Mouse (Mus musculus) heart, embryonic 14.5 days (tissue): ENCODE measurements at regions not wholly inside any gene's neighbourhood (a gene's known extent, or its start where the extent isn't known, plus 50 kb on each side); places are given as distances from the start of the nearest gene placed in this dataset.

Experiments
- ATAC-seq: fragments of 200-750 bp; cut with Nextera tagmentation; 2 replicates; pipeline ENCODE4 v1.8.0; 2017; ENCODE audit warnings: low read depth, moderate TSS enrichment; ENCODE audit not compliant: insufficient number of reproducible peaks, insufficient read depth, low FRiP score
- H3K27ac ChIP-seq, 2 experiments: fragments of 200-500 bp in 1 of 2; fragments of 300-500 bp in 1 of 2; sonication (generic) in 1 of 2; replicated peaks in 1 of 2; 2 replicates each; pipeline ENCODE4 v1.5.1; 2012 to 2014; ENCODE audit warnings: low read depth in 2 of 2, low read length in 2 of 2, control low read depth in 1 of 2, mild to moderate bottlenecking in 1 of 2, mixed read lengths in 1 of 2; ENCODE audit not compliant: control insufficient read depth in 1 of 2, insufficient read depth in 1 of 2
- H3K27me3 ChIP-seq: fragments of 300-500 bp; sonication (generic); 2 replicates; pipeline ENCODE4 v1.6.1; 2014; ENCODE audit warnings: mild to moderate bottlenecking, low read length, control low read depth; ENCODE audit not compliant: control insufficient read depth, insufficient read depth
- H3K36me3 ChIP-seq: fragments of 300-500 bp; sonication (generic); 2 replicates; pipeline ENCODE4 v1.6.1; 2014; ENCODE audit warnings: mild to moderate bottlenecking, control low read depth, low read length, mixed read lengths; ENCODE audit not compliant: control insufficient read depth, insufficient read depth
- H3K4me1 ChIP-seq, 2 experiments: fragments of 200-500 bp in 1 of 2; fragments of 300-500 bp in 1 of 2; sonication (generic) in 1 of 2; 2 replicates each; pipeline ENCODE4 v1.6.1; 2012 to 2014; ENCODE audit warnings: low read length in 2 of 2, control low read depth in 1 of 2, mixed read lengths in 1 of 2; ENCODE audit not compliant: control insufficient read depth in 2 of 2, insufficient read depth in 2 of 2
- H3K4me2 ChIP-seq: fragments of 300-500 bp; sonication (generic); 2 replicates; pipeline ENCODE4 v1.6.1; 2014; ENCODE audit warnings: mild to moderate bottlenecking, low read length
- H3K4me3 ChIP-seq, 2 experiments: fragments of 200-500 bp in 1 of 2; fragments of 300-500 bp in 1 of 2; sonication (generic) in 1 of 2; 2 replicates each; pipeline ENCODE4 v1.5.1; 2012 to 2014; ENCODE audit warnings: low read length in 2 of 2, mild to moderate bottlenecking in 2 of 2, control low read depth in 1 of 2, low read depth in 1 of 2, moderate library complexity in 1 of 2; ENCODE audit not compliant: control insufficient read depth in 1 of 2, insufficient read depth in 1 of 2
- H3K9ac ChIP-seq: fragments of 300-500 bp; sonication (generic); 2 replicates; pipeline ENCODE4 v1.6.1; 2014; ENCODE audit warnings: mild to moderate bottlenecking, low read length
- H3K9me3 ChIP-seq: fragments of 300-500 bp; sonication (generic); 2 replicates; pipeline ENCODE4 v1.6.1; 2016; ENCODE audit warnings: low read length, control low read depth; ENCODE audit not compliant: control insufficient read depth
- WGBS: fragments of 180-500 bp; shearing (Covaris S2); extraction: QIAGEN DNeasy Blood & Tissue Kit; methylation state at CpG from one replicate; pipeline ENCODE4 v1.1.7; 2014; 5-methylcytosine and 5-hydroxymethylcytosine counted together

GRCm38 (mm10) chr4:135034406-135034805 is 86.0 kb upstream of the Runx3 start:
- H3K4me1 ChIP-seq, result peaks cover 3 to 11% of the 10 kb centered on the region in 2 experiments; a peak in 1 of 4 replicates
- no peak overlapping the region for H3K4me2 ChIP-seq
- ATAC-seq, result no peak
- no peak overlapping the region for H3K27ac ChIP-seq
- no peak overlapping the region for H3K9ac ChIP-seq
- WGBS, result 38% methylated on average over 7 of the region's 7 CpGs
- H3K27me3 ChIP-seq, result no peaks in the 10 kb centered on the region
- no peak overlapping the region for H3K4me3 ChIP-seq
- H3K9me3 ChIP-seq, result no peaks in the 10 kb centered on the region
- H3K36me3 ChIP-seq, result no peaks in the 10 kb centered on the region

- peaks cover 3 to 6% of the 10 kb centered on the region in 2 experiments; a peak in 1 of 4 replicates for H3K4me1 ChIP-seq
- H3K9ac ChIP-seq, result no peak overlapping the region
- no peak overlapping the region for H3K4me2 ChIP-seq
- H3K9me3 ChIP-seq, result no peaks in the 10 kb centered on the region
- H3K27ac ChIP-seq, result no peak overlapping the region
- no peaks in the 10 kb centered on the region for H3K36me3 ChIP-seq
- no peaks in the 10 kb centered on the region; the same call in 1 of the 2 replicates for H3K27me3 ChIP-seq
- no peak overlapping the region for H3K4me3 ChIP-seq
- ATAC-seq, result no peak
- WGBS, result 88% methylated on average over 3 of the region's 3 CpGs
These were observed 83.7 kb upstream of the Runx3 start for GRCm38 (mm10) chr4:135036764-135037163.

- Histone ChIP-seq H3K27me3 (peaks cover 3% of the 10 kb centered on the region; the same call in 1 of the 2 replicates), H3K4me3 (no peak overlapping the region), H3K9me3 (no peaks in the 10 kb centered on the region), H3K9ac (no peak overlapping the region), H3K27ac (no peak overlapping the region), H3K4me1 (no peaks in the 10 kb centered on the region), H3K4me2 (no peak overlapping the region), H3K36me3 (no peaks in the 10 kb centered on the region)
- ATAC-seq, result no peak
- WGBS, result 69% methylated on average over 2 of the region's 2 CpGs
These were observed 81.2 kb upstream of the Runx3 start for GRCm38 (mm10) chr4:135039234-135039633.

- H3K36me3 ChIP-seq, result no peaks in the 10 kb centered on the region
- no peak overlapping the region for H3K4me2 ChIP-seq
- H3K27ac ChIP-seq, result no peak overlapping the region
- 41% methylated on average over 8 of the region's 8 CpGs for WGBS
- H3K27me3 ChIP-seq, result peaks cover 3% of the 10 kb centered on the region; the same call in 1 of the 2 replicates
- H3K4me1 ChIP-seq, result peaks cover 0 to 4% of the 10 kb centered on the region in 2 experiments; a peak in 3 of 4 replicates
- H3K9me3 ChIP-seq, result no peaks in the 10 kb centered on the region
- no peak overlapping the region for H3K9ac ChIP-seq
- no peak for ATAC-seq
- H3K4me3 ChIP-seq, result no peak overlapping the region
These were observed 78.5 kb upstream of the Runx3 start for GRCm38 (mm10) chr4:135041921-135042320.

- Histone ChIP-seq H3K36me3 (no peaks in the 10 kb centered on the region), H3K9ac (no peak overlapping the region), H3K27ac (no peak overlapping the region), H3K9me3 (no peaks in the 10 kb centered on the region), H3K4me3 (no peak overlapping the region), H3K4me2 (no peak overlapping the region), H3K27me3 (peaks cover 3% of the 10 kb centered on the region; the same call in 1 of the 2 replicates), H3K4me1 (peaks cover 0 to 7% of the 10 kb centered on the region in 2 experiments; a peak in 3 of 4 replicates)
- no peak for ATAC-seq
- 94% methylated on average over 1 of the region's 1 CpGs for WGBS
These were observed 78.0 kb upstream of the Runx3 start for GRCm38 (mm10) chr4:135042501-135042900.

GRCm38 (mm10) chr4:135045054-135045453 is 75.4 kb upstream of the Runx3 start:
- Histone ChIP-seq H3K9me3 (no peaks in the 10 kb centered on the region), H3K27ac (no peak overlapping the region), H3K27me3 (peaks cover 3% of the 10 kb centered on the region; the same call in 1 of the 2 replicates), H3K36me3 (no peaks in the 10 kb centered on the region), H3K4me3 (no peak overlapping the region), H3K4me1 (peaks cover 0 to 7% of the 10 kb centered on the region in 2 experiments; a peak in 3 of 4 replicates), H3K9ac (no peak overlapping the region), H3K4me2 (0 out of 2 replicates have a peak overlapping the region, but pooled peaks have one; percentile 5)
- 39% methylated on average over 16 of the region's 16 CpGs for WGBS
- no peak for ATAC-seq

- WGBS, result 75% methylated on average over 7 of the region's 7 CpGs
- H3K27ac ChIP-seq, result no peak overlapping the region
- no peak overlapping the region for H3K4me3 ChIP-seq
- no peaks in the 10 kb centered on the region for H3K36me3 ChIP-seq
- H3K9ac ChIP-seq, result no peak overlapping the region
- H3K27me3 ChIP-seq, result peaks cover 3% of the 10 kb centered on the region; the same call in 1 of the 2 replicates
- no peaks in the 10 kb centered on the region for H3K9me3 ChIP-seq
- peaks cover 0 to 7% of the 10 kb centered on the region in 2 experiments; a peak in 3 of 4 replicates for H3K4me1 ChIP-seq
- no peak overlapping the region for H3K4me2 ChIP-seq
- no peak for ATAC-seq
These were observed 73.8 kb upstream of the Runx3 start for GRCm38 (mm10) chr4:135046619-135047018.

- no peak for ATAC-seq
- 64% methylated on average over 6 of the region's 6 CpGs for whole genome bisulfite sequencing
These were observed 73.2 kb upstream of the Runx3 start for GRCm38 (mm10) chr4:135047251-135047650.

More at GRCm38 (mm10) chr4:135047251-135047650, 73.2 kb upstream of the Runx3 start:
- Histone ChIP-seq H3K4me3 (no peak overlapping the region), H3K27me3 (no peaks in the 10 kb centered on the region), H3K9ac (no peak overlapping the region), H3K9me3 (no peaks in the 10 kb centered on the region), H3K4me1 (peaks cover 0 to 7% of the 10 kb centered on the region in 2 experiments; a peak in 3 of 4 replicates), H3K27ac (no peak overlapping the region), H3K36me3 (no peaks in the 10 kb centered on the region), H3K4me2 (no peak overlapping the region)
